In genomic region chrX:142469048-142469634, GRCm38 (mm10) we compare ENCODE assay signal across 9 mouse cellular contexts.
DNase-seq lines count a peak whose midpoint lies in the region; ATAC-seq and TF ChIP-seq lines count a peak whose summit lies in the region.
"Had no signal": no experiment of that assay in that cellular context is flagged by ENCODE, and none has a peak within 500 bp of the region (broad histone marks: within the 10 kb centered on the region; RNA-seq: fewer than 3 reads in every experiment).

No protein-coding gene starts in this region.

- no peaks in the 10 kb centered on the region for H3K27me3 ChIP-seq in hindbrain, postnatal 0 days (ENCODE audit: insufficient read depth, low read length)
- 0 out of 2 replicates have a peak, but pooled peaks cover 3% of the 10 kb centered on the region for H3K27me3 ChIP-seq in hindbrain, embryonic 14.5 days (ENCODE audit: control insufficient read depth, insufficient read depth, low read length)
- H3K27me3 ChIP-seq: liver, embryonic 15.5 days had no signal

- H3K9ac ChIP-seq in hindbrain, postnatal 0 days (replicated peaks; ENCODE audit: low read length): no peak overlapping the region
- no peak overlapping the region for H3K9ac ChIP-seq in hindbrain, embryonic 14.5 days
- H3K9ac ChIP-seq: liver, embryonic 15.5 days had no signal

- WGBS in hindbrain, postnatal 0 days: 21% methylated on average over 7 of the region's 7 CpGs
- WGBS in hindbrain, embryonic 14.5 days: 21% methylated on average over 7 of the region's 7 CpGs

- H3K27ac ChIP-seq in hindbrain, postnatal 0 days: no peak overlapping the region
- H3K27ac ChIP-seq in hindbrain, embryonic 14.5 days: no peak overlapping the region
- H3K27ac ChIP-seq: liver, embryonic 15.5 days had no signal

- no peaks in the 10 kb centered on the region for H3K4me1 ChIP-seq in hindbrain, postnatal 0 days (ENCODE audit: insufficient read depth, low read length)
- H3K4me1 ChIP-seq in hindbrain, embryonic 14.5 days (replicated peaks; ENCODE audit: control insufficient read depth, insufficient read depth, low read length): no peaks in the 10 kb centered on the region

- no peaks in the 10 kb centered on the region for H3K36me3 ChIP-seq in hindbrain, postnatal 0 days (ENCODE audit: insufficient read depth, low read length)
- H3K36me3 ChIP-seq in hindbrain, embryonic 14.5 days (replicated peaks; ENCODE audit: control insufficient read depth, insufficient read depth): no peaks in the 10 kb centered on the region
- H3K36me3 ChIP-seq: liver, embryonic 15.5 days had no signal

- H3K4me3 ChIP-seq in hindbrain, postnatal 0 days (ENCODE audit: low read length): no peak overlapping the region
- H3K4me3 ChIP-seq in hindbrain, embryonic 14.5 days (replicated peaks; ENCODE audit: low read length): no peak overlapping the region
- H3K4me3 ChIP-seq: liver, embryonic 15.5 days had no signal

- H3K4me2 ChIP-seq in hindbrain, postnatal 0 days (ENCODE audit: low read depth, low read length): no peak overlapping the region
- no peak overlapping the region for H3K4me2 ChIP-seq in hindbrain, embryonic 14.5 days (replicated peaks)
- H3K4me2 ChIP-seq: liver, embryonic 15.5 days had no signal

- H3K9me3 ChIP-seq in hindbrain, postnatal 0 days (ENCODE audit: low read length): no peaks in the 10 kb centered on the region
- no peaks in the 10 kb centered on the region for H3K9me3 ChIP-seq in hindbrain, embryonic 14.5 days (ENCODE audit: control insufficient read depth, low read length)
- H3K9me3 ChIP-seq: liver, embryonic 15.5 days had no signal

- peak; percentile 27 for DNase-seq in hindbrain, postnatal 0 days (ENCODE audit: low spot score)
- no peak for DNase-seq in hindbrain, embryonic 14.5 days (ENCODE audit: low spot score)
- DNase-seq in thymus, postnatal 25 days: peak; percentile 4
- DNase-seq in thymus, postnatal 4 days: no peak
- no peak for DNase-seq in layer of hippocampus, postnatal 14 days (ENCODE audit: low spot score in 2 of 2)
- DNase-seq in gastrocnemius, adult 8-10 months (ENCODE audit: low spot score in 2 of 2): no peak
- no peak for DNase-seq in gastrocnemius, postnatal 10 days

- TF ChIP-seq CTCF in hindbrain, postnatal 0 days (IDR thresholded peaks at IDR 0.05; ENCODE audit: low read depth): no peak

- no peak for ATAC-seq in hindbrain, postnatal 0 days
- no peak for ATAC-seq in hindbrain, embryonic 14.5 days (ENCODE audit: low FRiP score)
- peak; percentile 56 for ATAC-seq in inflammation-experienced regulatory T-cells, adult 6 months

Comparison
In these comparisons a context has a peak if more than half of its experiments do, and no peak if none do; other contexts are left out.
1. DNase-seq: peak in hindbrain, postnatal 0 days (single experiment) and thymus, postnatal 25 days (single experiment); none in hindbrain, embryonic 14.5 days (single experiment), thymus, postnatal 4 days (single experiment), layer of hippocampus, postnatal 14 days (0 of 2), gastrocnemius, adult 8-10 months (0 of 2) and gastrocnemius, postnatal 10 days (single experiment).